Mouse (Mus musculus) liver, embryonic 14.5 days (tissue): ENCODE measurements around the gene Rasgrf1. TPM values are rescaled to one million over a fixed set of nuclear protein-coding genes. Genes with fewer than 3 reads are reported as not detected.

ENCODE experiments used
- ATAC-seq: fragments of 200-750 bp; cut with Nextera tagmentation; 2 replicates; pipeline ENCODE4 v1.8.0; 2017; ENCODE audit warnings: moderate number of reproducible peaks, mild to moderate bottlenecking, moderate library complexity; ENCODE audit not compliant: insufficient read depth
- DNase-seq, 3 experiments: peaks; one replicate each; pipeline ENCODE4 v3.0.0-alpha.2; 2012 to 2013; ENCODE audit warnings: low read depth in 3 of 3, low spot score in 3 of 3
- H3K27ac ChIP-seq: fragments of 300-500 bp; sonication (generic); 2 replicates; pipeline ENCODE4 v1.5.1; 2014; ENCODE audit warnings: moderate library complexity, mild to moderate bottlenecking, control low read depth, inconsistent platforms
- H3K27me3 ChIP-seq: fragments of 300-500 bp; sonication (generic); 2 replicates; pipeline ENCODE4 v1.6.1; 2014; ENCODE audit warnings: mild to moderate bottlenecking, low read length, moderate library complexity; ENCODE audit not compliant: control insufficient read depth, insufficient read depth
- H3K36me3 ChIP-seq: fragments of 300-500 bp; sonication (generic); replicated peaks from 2 replicates; pipeline ENCODE4 v1.6.1; 2014; ENCODE audit warnings: low read depth; ENCODE audit not compliant: control insufficient read depth, insufficient read depth
- H3K4me1 ChIP-seq, 2 experiments: fragments of 200-500 bp in 1 of 2; fragments of 300-500 bp in 1 of 2; sonication (generic) in 1 of 2; replicated peaks; 2 replicates each; pipeline ENCODE4 v1.6.1; 2012 to 2014; ENCODE audit warnings: antibody characterized with exemption in 1 of 2, inconsistent platforms in 1 of 2, low read length in 1 of 2; ENCODE audit not compliant: control insufficient read depth in 2 of 2, insufficient read depth in 2 of 2
- H3K4me2 ChIP-seq: fragments of 300-500 bp; sonication (generic); 2 replicates; pipeline ENCODE4 v1.6.1; 2014; ENCODE audit warnings: low read depth, mild to moderate bottlenecking, control low read depth, moderate library complexity
- H3K4me3 ChIP-seq, 2 experiments: fragments of 200-500 bp in 1 of 2; fragments of 300-500 bp in 1 of 2; sonication (generic) in 1 of 2; 2 replicates each; pipeline ENCODE4 v1.5.1; 2012 to 2014; ENCODE audit warnings: low read depth in 2 of 2, low read length in 2 of 2, mild to moderate bottlenecking in 2 of 2, control low read depth in 1 of 2, inconsistent platforms in 1 of 2, moderate library complexity in 1 of 2; ENCODE audit not compliant: insufficient read depth in 1 of 2
- H3K9ac ChIP-seq: fragments of 300-500 bp; sonication (generic); replicated peaks from 2 replicates; pipeline ENCODE4 v1.6.1; 2014; ENCODE audit warnings: mild to moderate bottlenecking, control low read depth, moderate library complexity
- H3K9me3 ChIP-seq: fragments of 300-500 bp; sonication (generic); 2 replicates; pipeline ENCODE4 v1.6.1; 2016; ENCODE audit warnings: low read length, mixed read lengths; ENCODE audit not compliant: control insufficient read depth
- CTCF ChIP-seq: IDR thresholded peaks from 2 replicates; pipeline ENCODE4 v1.5.1; 2016; ENCODE audit warnings: antibody characterized with exemption, low read depth, control low read depth
- EP300 ChIP-seq: IDR thresholded peaks from 2 replicates; pipeline ENCODE4 v1.6.1; 2016; ENCODE audit warnings: antibody characterized with exemption, low read depth
- WGBS: fragments of 180-500 bp; shearing (Covaris S2); extraction: QIAGEN DNeasy Blood & Tissue Kit; methylation state at CpG from one replicate; pipeline ENCODE4 v1.1.7; 2014; ENCODE audit not compliant: insufficient replicate concordance; 5-methylcytosine and 5-hydroxymethylcytosine counted together
- polyA plus RNA-seq, 2 experiments: library from polyadenylated mRNA; depleted of rRNA in 1 of 2; stranded (reverse) in 1 of 2; unstranded in 1 of 2; fragments of >200 nt; fragmentation: Nextera tagmentation in 1 of 2; extraction: Ambion mirVana in 1 of 2; gene quantifications; 2 replicates each; pipeline versions ENCODE4 v1.2.1 to v1.2.3; 2012 to 2014

The Rasgrf1 gene
- polyA plus RNA-seq, 2 experiments = 0.01 TPM; not detected in 1

DNA sequence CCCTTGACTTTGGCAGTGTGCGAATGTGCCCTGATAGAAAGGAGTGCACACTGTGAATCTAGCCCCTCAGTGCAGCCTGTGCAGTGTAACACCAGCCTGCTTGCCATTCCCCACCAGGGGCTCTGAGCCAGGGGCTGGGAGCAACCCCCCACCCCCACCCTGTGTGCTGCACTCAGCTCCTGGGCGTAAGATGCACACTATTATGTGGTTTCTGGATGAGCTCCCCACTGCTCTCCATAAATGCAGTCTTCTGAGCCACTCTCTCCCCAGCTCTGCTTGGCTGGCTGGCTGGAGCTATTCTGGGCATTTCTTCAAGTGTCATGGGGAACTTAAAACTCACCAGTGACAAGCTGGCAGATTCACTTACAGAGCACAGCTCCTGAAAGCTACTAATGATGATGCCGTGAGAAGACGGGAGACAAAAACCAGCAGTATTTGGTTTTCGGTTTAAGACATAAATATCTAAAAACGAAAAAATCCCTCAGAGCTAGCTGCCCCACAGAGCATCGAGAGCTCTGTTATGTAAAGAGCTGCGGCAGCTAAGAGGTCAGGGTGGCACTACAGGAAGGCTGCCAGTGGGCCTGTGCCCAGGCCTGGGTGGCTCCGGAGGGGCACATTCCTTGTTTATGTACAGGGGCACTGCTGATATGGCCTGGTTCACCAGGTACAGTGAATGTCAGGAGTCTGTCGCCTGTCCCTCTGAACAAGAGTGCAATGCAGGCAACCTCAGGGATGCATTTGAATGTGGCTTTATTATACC lies 18.0 kb upstream of the Rasgrf1 start:
- Histone ChIP-seq H3K4me2 (no peak overlapping the region), H3K9me3 (no peaks in the 10 kb centered on the region), H3K9ac (no peak overlapping the region), H3K27me3 (no peaks in the 10 kb centered on the region), H3K4me3 (no peak overlapping the region), H3K36me3 (no peaks in the 10 kb centered on the region), H3K4me1 (no peaks in the 10 kb centered on the region), H3K27ac (no peak overlapping the region)
- no peak for ATAC-seq
- DNase-seq = no peak
- TF ChIP-seq CTCF (no peak), EP300 (no peak)
- WGBS = 60% methylated on average over 10 of the region's 10 CpGs

DNA sequence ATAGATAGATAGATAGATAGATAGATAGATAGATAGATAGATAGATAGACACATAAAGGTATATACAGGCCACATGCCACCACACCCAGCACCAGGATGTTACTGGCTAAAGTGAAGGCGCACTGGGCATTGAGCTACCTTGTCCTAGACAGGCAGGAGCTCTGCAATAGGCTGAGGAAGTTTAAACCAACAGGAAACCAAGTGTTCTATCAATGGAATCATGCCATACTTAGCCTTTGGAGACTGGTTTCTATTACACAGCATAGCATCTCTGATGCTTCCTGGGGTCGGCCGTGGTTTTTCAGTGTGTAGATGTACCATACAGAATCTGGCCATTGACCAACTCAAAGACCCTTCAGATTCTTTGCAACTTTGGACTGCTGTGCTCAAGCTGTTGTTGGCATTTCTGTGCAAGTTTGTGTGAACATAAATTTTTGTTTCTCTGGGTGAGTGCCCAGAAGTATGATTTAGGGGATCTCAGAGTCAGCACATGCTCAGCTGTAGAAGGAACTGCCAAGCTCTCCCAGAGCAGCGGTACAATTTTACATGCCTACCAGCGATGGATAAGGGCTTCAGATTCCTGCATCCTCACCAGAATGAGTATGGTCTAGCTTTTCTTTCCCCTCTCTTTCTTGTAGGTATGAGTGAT lies 17.0 kb upstream of the Rasgrf1 start:
- H3K4me2 ChIP-seq = no peak overlapping the region
- 66% methylated on average over 5 of the region's 5 CpGs for WGBS
- no peak for ATAC-seq
- no peak for TF ChIP-seq CTCF
- no peaks in the 10 kb centered on the region for H3K9me3 ChIP-seq
- no peak overlapping the region for H3K9ac ChIP-seq
- H3K27ac ChIP-seq = no peak overlapping the region
- DNase-seq = no peak
- no peaks in the 10 kb centered on the region for H3K4me1 ChIP-seq
- H3K36me3 ChIP-seq = no peaks in the 10 kb centered on the region
- no peak overlapping the region for H3K4me3 ChIP-seq
- H3K27me3 ChIP-seq = no peaks in the 10 kb centered on the region

- no peaks in the 10 kb centered on the region for H3K9me3 ChIP-seq
- no peak for TF ChIP-seq CTCF
- no peak for TF ChIP-seq EP300
These were observed 9.4 kb upstream of the Rasgrf1 start for GRCm38 (mm10) chr9:89900111-89900824.

GRCm38 (mm10) chr9:89901184-89901583 lies 8.5 kb upstream of the Rasgrf1 start:
- H3K4me1 ChIP-seq = no peaks in the 10 kb centered on the region
- H3K4me2 ChIP-seq = no peak overlapping the region
- DNase-seq (no peak), ATAC-seq (no peak)
- no peaks in the 10 kb centered on the region for H3K9me3 ChIP-seq
- H3K4me3 ChIP-seq = no peak overlapping the region
- no peaks in the 10 kb centered on the region for H3K27me3 ChIP-seq
- no peak overlapping the region for H3K9ac ChIP-seq
- H3K36me3 ChIP-seq = no peaks in the 10 kb centered on the region
- 40% methylated on average over 4 of the region's 4 CpGs for WGBS
- TF ChIP-seq CTCF (no peak), EP300 (no peak)
- no peak overlapping the region for H3K27ac ChIP-seq

More at GRCm38 (mm10) chr9:89900111-89900824, 9.4 kb upstream of the Rasgrf1 start:
- ATAC-seq = no peak
- WGBS = 26% methylated on average over 14 of the region's 14 CpGs
- H3K27me3 ChIP-seq = no peaks in the 10 kb centered on the region
- H3K9ac ChIP-seq = no peak overlapping the region
- no peaks in the 10 kb centered on the region for H3K36me3 ChIP-seq
- no peak for DNase-seq
- H3K4me1 ChIP-seq = no peaks in the 10 kb centered on the region
- H3K27ac ChIP-seq = no peak overlapping the region
- no peak overlapping the region for H3K4me2 ChIP-seq
- H3K4me3 ChIP-seq = no peak overlapping the region

GRCm38 (mm10) chr9:89902813-89903212 lies 6.9 kb upstream of the Rasgrf1 start:
- Histone ChIP-seq H3K27me3 (peaks cover 11% of the 10 kb centered on the region), H3K9me3 (no peaks in the 10 kb centered on the region), H3K9ac (no peak overlapping the region), H3K4me1 (no peaks in the 10 kb centered on the region), H3K4me2 (no peak overlapping the region), H3K4me3 (no peak overlapping the region), H3K27ac (no peak overlapping the region), H3K36me3 (no peaks in the 10 kb centered on the region)
- TF ChIP-seq EP300 (no peak), CTCF (no peak)
- DNase-seq = no peak
- 61% methylated on average over 2 of the region's 2 CpGs for WGBS
- no peak for ATAC-seq
